Mouse (Mus musculus) embryonic facial prominence, embryonic 10.5 days (tissue): ENCODE data around the gene D1Ertd622e. TPM values are rescaled to one million over a fixed set of nuclear protein-coding genes. Genes with fewer than 3 reads are reported as not detected.
A peak's percentile ranks its signal among the peaks of the same experiment; 100 is the strongest.

ENCODE experiments used
- DNase-seq: peaks from one replicate; pipeline ENCODE4 v3.0.0-alpha.2; 2017; ENCODE audit warnings: low spot score
- H3K27ac ChIP-seq: fragments of 300-500 bp; sonication (generic); replicated peaks from 2 replicates; pipeline ENCODE4 v1.5.1; 2016; ENCODE audit warnings: mild to moderate bottlenecking
- H3K27me3 ChIP-seq: fragments of 300-500 bp; sonication (generic); replicated peaks from 2 replicates; pipeline ENCODE4 v1.6.1; 2016; ENCODE audit warnings: low read depth, mild to moderate bottlenecking; ENCODE audit not compliant: poor library complexity, severe bottlenecking
- H3K36me3 ChIP-seq: fragments of 300-500 bp; sonication (generic); replicated peaks from 2 replicates; pipeline ENCODE4 v1.6.1; 2016; ENCODE audit warnings: mild to moderate bottlenecking, moderate library complexity
- H3K4me1 ChIP-seq: fragments of 300-500 bp; sonication (generic); 2 replicates; pipeline ENCODE4 v1.6.1; 2016
- H3K4me3 ChIP-seq: fragments of 300-500 bp; sonication (generic); 2 replicates; pipeline ENCODE4 v1.5.1; 2016; ENCODE audit warnings: mild to moderate bottlenecking, moderate library complexity
- H3K9me3 ChIP-seq: fragments of 300-500 bp; sonication (generic); 2 replicates; pipeline ENCODE4 v1.6.1; 2016; ENCODE audit warnings: mild to moderate bottlenecking
- WGBS: fragments of 180-500 bp; shearing (Covaris S2); methylation state at CpG from one replicate; pipeline ENCODE4 v1.1.7; 2016; 5-methylcytosine and 5-hydroxymethylcytosine counted together
- polyA plus RNA-seq: library from polyadenylated mRNA; unstranded; fragments of >200 nt; fragmentation: Nextera tagmentation; extraction: Ambion mirVana; gene quantifications from 2 replicates; pipeline ENCODE4 v1.2.1, GENCODE M21; 2016

Gene D1Ertd622e
- polyA plus RNA-seq, 1 experiment from 2014 or later: 17.3 TPM

- no peaks in the 10 kb centered on the region for H3K36me3 ChIP-seq
- 17% methylated on average over 7 of the region's 7 CpGs for WGBS
- H3K4me3 ChIP-seq: peak overlapping the region; percentile 89
- peaks cover 13% of the 10 kb centered on the region for H3K27me3 ChIP-seq
- H3K9me3 ChIP-seq: no peaks in the 10 kb centered on the region
- H3K27ac ChIP-seq: peak overlapping the region; percentile 94
- no peak for DNase-seq
- H3K4me1 ChIP-seq: peaks cover 24% of the 10 kb centered on the region
Measured at GRCm38 (mm10) chr1:97662324-97662723, 450 bp upstream of the D1Ertd622e start.

- WGBS: under 1% methylated on average over 93 of the region's 93 CpGs
- Histone ChIP-seq H3K27ac (peak overlapping the region; percentile 94), H3K36me3 (no peaks in the 10 kb centered on the region), H3K27me3 (peaks cover 13% of the 10 kb centered on the region), H3K4me1 (peaks cover 36% of the 10 kb centered on the region), H3K9me3 (no peaks in the 10 kb centered on the region), H3K4me3 (peak overlapping the region; percentile 89)
- DNase-seq: peak; percentile 75
Measured at GRCm38 (mm10) chr1:97660687-97661405, 1.0 kb downstream of the D1Ertd622e start.

GRCm38 (mm10) chr1:97659405-97659804 is 2.5 kb downstream of the D1Ertd622e start:
- DNase-seq: no peak
- Histone ChIP-seq H3K27me3 (peaks cover 13% of the 10 kb centered on the region), H3K4me1 (peaks cover 40% of the 10 kb centered on the region), H3K27ac (no peak overlapping the region), H3K9me3 (no peaks in the 10 kb centered on the region), H3K36me3 (no peaks in the 10 kb centered on the region), H3K4me3 (peak overlapping the region; percentile 89; the same call in 1 of the 2 replicates)
- 62% methylated on average over 7 of the region's 7 CpGs for WGBS

GRCm38 (mm10) chr1:97657786-97658185 is 4.1 kb downstream of the D1Ertd622e start:
- WGBS: 97% methylated on average over 2 of the region's 2 CpGs
- H3K4me3 ChIP-seq: no peak overlapping the region
- peaks cover 5% of the 10 kb centered on the region for H3K27me3 ChIP-seq
- peaks cover 40% of the 10 kb centered on the region for H3K4me1 ChIP-seq
- no peak overlapping the region for H3K27ac ChIP-seq
- H3K9me3 ChIP-seq: no peaks in the 10 kb centered on the region
- H3K36me3 ChIP-seq: no peaks in the 10 kb centered on the region
- no peak for DNase-seq

- H3K36me3 ChIP-seq: no peaks in the 10 kb centered on the region
- no peak overlapping the region for H3K4me3 ChIP-seq
- no peak overlapping the region for H3K27ac ChIP-seq
- H3K9me3 ChIP-seq: no peaks in the 10 kb centered on the region
- no peaks in the 10 kb centered on the region for H3K27me3 ChIP-seq
- whole genome bisulfite sequencing: 71% methylated on average over 2 of the region's 2 CpGs
- DNase-seq: no peak
- H3K4me1 ChIP-seq: peaks cover 40% of the 10 kb centered on the region
Measured at GRCm38 (mm10) chr1:97657201-97657600, 4.7 kb downstream of the D1Ertd622e start.

- WGBS: 74% methylated on average over 6 of the region's 6 CpGs
- no peak overlapping the region for H3K27ac ChIP-seq
- no peaks in the 10 kb centered on the region for H3K36me3 ChIP-seq
- no peaks in the 10 kb centered on the region for H3K9me3 ChIP-seq
- H3K27me3 ChIP-seq: no peaks in the 10 kb centered on the region
- no peak for DNase-seq
- H3K4me1 ChIP-seq: peaks cover 41% of the 10 kb centered on the region
- H3K4me3 ChIP-seq: no peak overlapping the region
Measured at GRCm38 (mm10) chr1:97654397-97654975, 7.4 kb downstream of the D1Ertd622e start.

- 79% methylated on average over 3 of the region's 3 CpGs for WGBS
- H3K36me3 ChIP-seq: peaks cover 20% of the 10 kb centered on the region
- peaks cover 16% of the 10 kb centered on the region for H3K4me1 ChIP-seq
- no peaks in the 10 kb centered on the region for H3K27me3 ChIP-seq
- H3K27ac ChIP-seq: no peak overlapping the region
- DNase-seq: no peak
- no peak overlapping the region for H3K4me3 ChIP-seq
- 0 out of 2 replicates have a peak, but pooled peaks cover 2% of the 10 kb centered on the region for H3K9me3 ChIP-seq
Measured at GRCm38 (mm10) chr1:97650553-97651123, 11.2 kb downstream of the D1Ertd622e start.

- Histone ChIP-seq H3K36me3 (peaks cover 24% of the 10 kb centered on the region), H3K9me3 (0 out of 2 replicates have a peak, but pooled peaks cover 2% of the 10 kb centered on the region), H3K4me3 (no peak overlapping the region), H3K4me1 (peaks cover 14% of the 10 kb centered on the region), H3K27ac (no peak overlapping the region), H3K27me3 (no peaks in the 10 kb centered on the region)
- no peak for DNase-seq
- WGBS: 71% methylated on average over 6 of the region's 6 CpGs
Measured at GRCm38 (mm10) chr1:97650072-97650471, 11.8 kb downstream of the D1Ertd622e start.

GRCm38 (mm10) chr1:97647037-97647436 is 14.8 kb downstream of the D1Ertd622e start:
- Histone ChIP-seq H3K9me3 (0 out of 2 replicates have a peak, but pooled peaks cover 2% of the 10 kb centered on the region), H3K4me3 (no peak overlapping the region), H3K36me3 (peaks cover 39% of the 10 kb centered on the region), H3K4me1 (peaks cover 14% of the 10 kb centered on the region), H3K27ac (no peak overlapping the region), H3K27me3 (no peaks in the 10 kb centered on the region)
- DNase-seq: no peak
- 87% methylated on average over 1 of the region's 1 CpGs for WGBS

GRCm38 (mm10) chr1:97634104-97634503 is 27.8 kb downstream of the D1Ertd622e start:
- 83% methylated on average over 8 of the region's 8 CpGs for WGBS
- Histone ChIP-seq H3K36me3 (0 out of 2 replicates have a peak, but pooled peaks cover 6% of the 10 kb centered on the region), H3K4me1 (peaks cover 3% of the 10 kb centered on the region; the same call in 1 of the 2 replicates), H3K27ac (no peak overlapping the region), H3K4me3 (no peak overlapping the region), H3K27me3 (no peaks in the 10 kb centered on the region), H3K9me3 (no peaks in the 10 kb centered on the region)
- DNase-seq: no peak

- H3K27ac ChIP-seq: no peak overlapping the region
- WGBS: 87% methylated on average over 11 of the region's 11 CpGs
- H3K36me3 ChIP-seq: no peaks in the 10 kb centered on the region
- H3K9me3 ChIP-seq: no peaks in the 10 kb centered on the region
- H3K4me3 ChIP-seq: no peak overlapping the region
- peaks cover 3% of the 10 kb centered on the region; the same call in 1 of the 2 replicates for H3K4me1 ChIP-seq
- DNase-seq: no peak
- H3K27me3 ChIP-seq: no peaks in the 10 kb centered on the region
Measured at GRCm38 (mm10) chr1:97632545-97633256, 29.2 kb downstream of the D1Ertd622e start.

- no peak for DNase-seq
- Histone ChIP-seq H3K4me1 (peaks cover 3% of the 10 kb centered on the region; the same call in 1 of the 2 replicates), H3K36me3 (no peaks in the 10 kb centered on the region), H3K27ac (no peak overlapping the region), H3K9me3 (no peaks in the 10 kb centered on the region), H3K27me3 (no peaks in the 10 kb centered on the region), H3K4me3 (no peak overlapping the region)
- WGBS: 72% methylated on average over 5 of the region's 5 CpGs
Measured at GRCm38 (mm10) chr1:97631843-97632470, 29.9 kb downstream of the D1Ertd622e start.
